In the genomic region with DNA sequence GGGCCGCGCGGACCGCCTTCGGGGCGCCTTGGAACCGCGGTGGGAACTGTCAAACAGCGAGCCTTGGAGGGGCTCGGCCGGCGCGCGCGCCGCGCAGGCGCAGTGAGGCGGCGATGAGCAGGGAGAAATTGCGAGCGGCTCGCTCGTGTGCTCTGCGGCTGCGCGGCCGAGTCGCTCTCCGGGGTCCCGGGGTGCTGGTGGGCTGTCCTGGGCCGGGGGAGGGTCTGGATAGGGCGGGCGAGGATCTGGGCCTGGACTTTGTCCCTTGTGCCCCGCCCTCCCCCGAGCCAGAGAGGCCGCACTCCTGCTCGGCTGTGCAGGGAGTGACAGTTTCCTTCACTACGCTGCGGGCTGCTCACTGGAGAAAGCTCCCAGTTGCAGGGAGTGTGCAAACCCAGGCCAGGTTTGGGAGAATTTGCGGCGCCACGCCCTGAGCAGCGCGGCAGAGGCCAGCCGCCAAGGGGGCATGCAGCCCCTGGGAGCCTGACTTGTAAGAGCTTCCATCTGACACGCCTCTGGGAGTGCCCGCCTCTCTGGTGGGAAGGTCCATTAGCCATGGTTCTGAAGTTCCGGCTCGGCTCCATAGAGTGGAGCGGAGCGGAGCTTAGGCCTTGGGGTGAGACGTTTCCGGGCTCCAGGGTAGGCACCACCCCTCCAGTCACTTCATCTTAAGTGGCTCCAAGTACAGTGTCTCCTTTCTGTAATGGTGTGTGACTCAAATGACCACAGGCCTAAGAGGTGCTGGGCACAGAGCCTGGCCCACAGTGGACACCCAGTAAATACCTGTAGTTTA, we compare ENCODE assay signal across 1 mouse cellular context.
TF ChIP-seq lines count a peak whose summit lies in the region.

No protein-coding gene starts in this region.

TF ChIP-seq in MEL, 35 proteins besides CTCF, POLR2A, EP300 and RAD21:
- TF ChIP-seq SIN3A (IDR thresholded peaks at IDR 0.05; ENCODE audit: low read length) (peak; percentile 10; the same call in 1 of the 2 replicates), UBTF (IDR thresholded peaks at IDR 0.05; ENCODE audit: borderline replicate concordance, insufficient read depth, low read depth, low read length) (no peak), ZNF384 (IDR thresholded peaks at IDR 0.05; ENCODE audit: low read depth, low read length) (no peak), NELFE (IDR thresholded peaks at IDR 0.05; ENCODE audit: low read depth, low read length) (peak; percentile 81), ZC3H11A (IDR thresholded peaks at IDR 0.05; ENCODE audit: low read depth, low read length) (no peak), ZMIZ1 (IDR thresholded peaks at IDR 0.05; ENCODE audit: low read depth, low read length) (peak; percentile 68), NRF1 (IDR thresholded peaks at IDR 0.05; ENCODE audit: insufficient read depth, low read depth, low read length, poor library complexity, severe bottlenecking) (peak; percentile 94), ELF1 (IDR thresholded peaks at IDR 0.05; ENCODE audit: low read depth, low read length) (no peak), HCFC1 (IDR thresholded peaks at IDR 0.05; ENCODE audit: low read depth, low read length) (peak; percentile 25; the same call in 1 of the 2 replicates), MAX (IDR thresholded peaks at IDR 0.05; ENCODE audit: low read length) (0 out of 2 replicates have a peak, but pooled peaks have one; percentile 8), ETS1 (IDR thresholded peaks at IDR 0.05; ENCODE audit: low read depth, low read length) (0 out of 2 replicates have a peak, but pooled peaks have one; percentile 14), GATA1 (IDR thresholded peaks at IDR 0.05; ENCODE audit: low read depth, low read length) (no peak), MAZ (IDR thresholded peaks at IDR 0.05; ENCODE audit: low read depth, low read length) (0 out of 2 replicates have a peak, but pooled peaks have one; percentile 26), USF2 (IDR thresholded peaks at IDR 0.05; ENCODE audit: borderline replicate concordance in 1 of 2, insufficient read depth in 1 of 2, low read depth in 1 of 2, low read length in 2 of 2) (no peak), TBP (IDR thresholded peaks at IDR 0.05; ENCODE audit: low read depth, low read length) (no peak), POLR2AphosphoS2 (IDR thresholded peaks at IDR 0.05; ENCODE audit: low read length) (no peak; the same call in 1 of the 2 replicates), GABPA (IDR thresholded peaks at IDR 0.05; ENCODE audit: low read depth, low read length) (no peak), KAT2A (conservative IDR thresholded peaks at IDR 0.05; ENCODE audit: low read depth, low read length) (no peak; the same call in 1 of the 2 replicates), MXI1 (IDR thresholded peaks at IDR 0.05; ENCODE audit: low read depth, low read length) (peak; percentile 14; the same call in 1 of the 2 replicates), TCF12 (IDR thresholded peaks at IDR 0.05; ENCODE audit: low read depth, low read length) (peak; percentile 16; the same call in 1 of the 2 replicates)
TF ChIP-seq in MEL: peak in this region for 10.
